Mouse (Mus musculus) limb, embryonic 12.5 days (tissue): ENCODE measurements at regions not wholly inside any gene's neighbourhood (a gene's known extent, or its start where the extent isn't known, plus 50 kb on each side); places are given as distances from the start of the nearest gene placed in this dataset.

Experiments used
- ATAC-seq: fragments of 200-750 bp; cut with Nextera tagmentation; 2 replicates; pipeline ENCODE4 v1.8.0; 2017; ENCODE audit warnings: low read depth, moderate TSS enrichment; ENCODE audit not compliant: insufficient number of reproducible peaks, insufficient read depth, low FRiP score, low TSS enrichment
- H3K27ac ChIP-seq: fragments of 300-500 bp; sonication (generic); 2 replicates; pipeline ENCODE4 v1.5.1; 2016; ENCODE audit warnings: mild to moderate bottlenecking, moderate library complexity
- H3K27me3 ChIP-seq: fragments of 300-500 bp; sonication (generic); 2 replicates; pipeline ENCODE4 v1.6.1; 2016; ENCODE audit warnings: mild to moderate bottlenecking, moderate library complexity
- H3K36me3 ChIP-seq: fragments of 300-500 bp; sonication (generic); 2 replicates; pipeline ENCODE4 v1.6.1; 2016; ENCODE audit warnings: mild to moderate bottlenecking, moderate library complexity
- H3K4me1 ChIP-seq: fragments of 300-500 bp; sonication (generic); replicated peaks from 2 replicates; pipeline ENCODE4 v1.6.1; 2016
- H3K4me2 ChIP-seq: fragments of 300-500 bp; sonication (generic); 2 replicates; pipeline ENCODE4 v1.6.1; 2016; ENCODE audit warnings: mild to moderate bottlenecking, moderate library complexity
- H3K4me3 ChIP-seq: fragments of 300-500 bp; sonication (generic); replicated peaks from 2 replicates; pipeline ENCODE4 v1.5.1; 2016; ENCODE audit warnings: mild to moderate bottlenecking
- H3K9ac ChIP-seq: fragments of 300-500 bp; sonication (generic); replicated peaks from 2 replicates; pipeline ENCODE4 v1.6.1; 2016; ENCODE audit warnings: mild to moderate bottlenecking, moderate library complexity
- H3K9me3 ChIP-seq: fragments of 300-500 bp; sonication (generic); 2 replicates; pipeline ENCODE4 v1.6.1; 2016; ENCODE audit warnings: mild to moderate bottlenecking, moderate library complexity
- WGBS: fragments of 180-500 bp; shearing (Covaris S2); methylation state at CpG from one replicate; pipeline ENCODE4 v1.1.7; 2016; 5-methylcytosine and 5-hydroxymethylcytosine counted together

GRCm38 (mm10) chr13:50965678-50966077, 135.0 kb upstream of the Spin1 start:
- no peaks in the 10 kb centered on the region for H3K36me3 ChIP-seq
- 72% methylated on average over 4 of the region's 4 CpGs for WGBS
- ATAC-seq: no peak
- H3K4me3 ChIP-seq: no peak overlapping the region
- H3K4me2 ChIP-seq: no peak overlapping the region
- 0 out of 2 replicates have a peak, but pooled peaks cover 6% of the 10 kb centered on the region for H3K4me1 ChIP-seq
- H3K9ac ChIP-seq: no peak overlapping the region
- H3K27ac ChIP-seq: no peak overlapping the region
- H3K9me3 ChIP-seq: no peaks in the 10 kb centered on the region
- no peaks in the 10 kb centered on the region for H3K27me3 ChIP-seq

GRCm38 (mm10) chr13:50966826-50967225, 133.9 kb upstream of the Spin1 start:
- WGBS: 67% methylated on average over 2 of the region's 2 CpGs
- ATAC-seq: no peak
- H3K9me3 ChIP-seq: no peaks in the 10 kb centered on the region
- H3K27me3 ChIP-seq: no peaks in the 10 kb centered on the region
- H3K27ac ChIP-seq: no peak overlapping the region
- H3K4me3 ChIP-seq: no peak overlapping the region
- no peak overlapping the region for H3K9ac ChIP-seq
- H3K36me3 ChIP-seq: no peaks in the 10 kb centered on the region
- H3K4me2 ChIP-seq: no peak overlapping the region
- H3K4me1 ChIP-seq: 0 out of 2 replicates have a peak, but pooled peaks cover 6% of the 10 kb centered on the region

DNA sequence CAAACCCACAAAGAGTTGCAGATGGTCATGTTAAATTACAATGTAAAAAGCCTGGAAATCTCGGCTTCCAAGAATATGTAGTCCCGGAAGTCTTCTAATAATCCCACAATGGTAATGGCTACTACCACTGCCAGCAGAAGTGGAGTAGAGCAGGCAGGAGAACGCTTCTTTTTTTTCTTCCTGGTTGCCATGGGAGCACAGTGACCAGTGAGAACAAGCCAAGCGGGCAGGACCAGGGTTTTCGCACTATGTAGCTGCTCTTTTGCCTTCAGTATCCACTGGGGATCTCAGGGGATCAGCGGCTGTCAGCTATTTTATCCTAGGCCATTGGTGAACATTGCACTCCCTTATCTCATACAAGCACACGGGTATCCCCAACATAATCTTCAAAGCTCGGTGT, 127.3 kb upstream of the Spin1 start:
- 77% methylated on average over 8 of the region's 8 CpGs for WGBS
- Histone ChIP-seq H3K4me1 (peaks cover 14% of the 10 kb centered on the region), H3K4me2 (no peak overlapping the region), H3K4me3 (no peak overlapping the region), H3K27me3 (no peaks in the 10 kb centered on the region), H3K27ac (no peak overlapping the region), H3K36me3 (no peaks in the 10 kb centered on the region), H3K9me3 (no peaks in the 10 kb centered on the region), H3K9ac (no peak overlapping the region)
- no peak for ATAC-seq

DNA sequence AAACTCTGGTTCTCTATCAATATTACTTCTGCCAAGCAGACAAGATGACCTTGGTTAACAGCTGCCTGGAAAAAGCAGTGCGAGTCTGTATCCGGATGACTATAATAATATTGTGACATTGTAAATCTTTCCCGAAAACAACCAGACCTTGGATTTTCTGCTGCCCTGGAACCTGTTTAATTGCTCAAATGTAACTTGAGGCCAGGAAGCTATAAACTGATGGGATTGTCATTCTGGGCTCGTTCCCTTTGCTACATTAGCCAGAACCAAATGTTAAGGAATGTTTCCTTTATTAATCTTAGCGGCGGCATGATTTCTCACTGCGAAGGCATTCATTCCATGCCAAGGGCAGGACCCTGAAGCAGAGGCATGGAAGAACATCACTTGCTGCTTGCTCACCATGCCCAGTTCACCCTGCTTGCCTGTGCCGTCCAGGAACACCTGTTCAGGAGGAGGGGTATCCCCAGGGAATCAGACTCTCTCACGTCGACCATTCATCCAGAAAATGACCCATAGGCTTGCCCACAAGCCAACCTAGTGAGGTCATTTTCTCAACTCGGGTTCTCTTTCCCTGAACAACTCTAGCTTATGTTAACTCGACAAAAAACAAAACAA, 125.3 kb upstream of the Spin1 start:
- peaks cover 14% of the 10 kb centered on the region for H3K4me1 ChIP-seq
- ATAC-seq: no peak
- H3K4me3 ChIP-seq: no peak overlapping the region
- no peak overlapping the region for H3K9ac ChIP-seq
- H3K9me3 ChIP-seq: no peaks in the 10 kb centered on the region
- no peaks in the 10 kb centered on the region for H3K36me3 ChIP-seq
- H3K27me3 ChIP-seq: no peaks in the 10 kb centered on the region
- 0 out of 2 replicates have a peak overlapping the region, but pooled peaks have one; percentile 0 for H3K27ac ChIP-seq
- 31% methylated on average over 12 of the region's 12 CpGs for WGBS
- H3K4me2 ChIP-seq: peak overlapping the region; percentile 24; the same call in 1 of the 2 replicates

DNA sequence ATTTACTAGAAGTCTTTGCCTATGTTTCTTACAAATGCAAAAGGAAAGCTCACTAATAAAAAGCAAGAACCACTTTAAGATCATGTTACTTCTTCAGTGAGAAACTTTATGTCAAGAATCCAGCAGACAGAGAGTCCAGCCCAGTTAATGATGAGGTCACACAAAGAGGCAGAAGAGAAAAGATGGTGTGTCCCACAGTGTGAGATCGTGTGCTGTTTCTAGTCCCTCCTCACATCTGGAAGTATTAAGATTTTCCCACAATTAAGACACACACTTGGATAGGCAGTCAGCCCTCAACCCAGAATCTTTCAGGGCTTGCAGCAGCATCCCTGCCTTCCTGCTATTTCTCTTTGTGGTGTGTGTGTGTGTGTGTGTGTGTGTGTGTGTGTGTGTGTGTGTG, 118.7 kb upstream of the Spin1 start:
- Histone ChIP-seq H3K27me3 (no peaks in the 10 kb centered on the region), H3K4me1 (peaks cover 13% of the 10 kb centered on the region), H3K4me2 (no peak overlapping the region), H3K9ac (no peak overlapping the region), H3K4me3 (no peak overlapping the region), H3K36me3 (no peaks in the 10 kb centered on the region), H3K9me3 (0 out of 2 replicates have a peak, but pooled peaks cover 4% of the 10 kb centered on the region), H3K27ac (peak overlapping the region; percentile 50)
- 40% methylated on average over 1 of the region's 1 CpGs for WGBS
- no peak for ATAC-seq

- no peak for ATAC-seq
- WGBS: 75% methylated on average over 10 of the region's 10 CpGs
Measured at GRCm38 (mm10) chr13:50982990-50983389, 117.7 kb upstream of the Spin1 start.

GRCm38 (mm10) chr13:50991726-50992432, 108.8 kb upstream of the Spin1 start:
- H3K4me1 ChIP-seq: peaks cover 17% of the 10 kb centered on the region
- H3K4me2 ChIP-seq: no peak overlapping the region
- no peak overlapping the region for H3K4me3 ChIP-seq
- peak; percentile 71 for ATAC-seq
- no peaks in the 10 kb centered on the region for H3K36me3 ChIP-seq
- 0 out of 2 replicates have a peak, but pooled peaks cover 4% of the 10 kb centered on the region for H3K9me3 ChIP-seq
- peak overlapping the region; percentile 82 for H3K27ac ChIP-seq
- H3K27me3 ChIP-seq: no peaks in the 10 kb centered on the region
- WGBS: 39% methylated on average over 9 of the region's 9 CpGs
- H3K9ac ChIP-seq: no peak overlapping the region

More at GRCm38 (mm10) chr13:50982990-50983389, 117.7 kb upstream of the Spin1 start:
- no peak overlapping the region for H3K27ac ChIP-seq
- no peak overlapping the region for H3K9ac ChIP-seq
- no peaks in the 10 kb centered on the region for H3K36me3 ChIP-seq
- no peaks in the 10 kb centered on the region for H3K27me3 ChIP-seq
- 0 out of 2 replicates have a peak, but pooled peaks cover 4% of the 10 kb centered on the region for H3K9me3 ChIP-seq
- H3K4me2 ChIP-seq: no peak overlapping the region
- H3K4me1 ChIP-seq: peaks cover 13% of the 10 kb centered on the region
- no peak overlapping the region for H3K4me3 ChIP-seq

- H3K27me3 ChIP-seq: no peaks in the 10 kb centered on the region
- H3K9ac ChIP-seq: no peak overlapping the region
- H3K27ac ChIP-seq: no peak overlapping the region
- H3K36me3 ChIP-seq: no peaks in the 10 kb centered on the region
- H3K4me2 ChIP-seq: no peak overlapping the region
- no peak for ATAC-seq
- no peaks in the 10 kb centered on the region for H3K4me1 ChIP-seq
- 78% methylated on average over 4 of the region's 4 CpGs for WGBS
- H3K9me3 ChIP-seq: peaks cover 6% of the 10 kb centered on the region; the same call in 1 of the 2 replicates
- no peak overlapping the region for H3K4me3 ChIP-seq
Measured at GRCm38 (mm10) chr13:50999738-51000137, 100.9 kb upstream of the Spin1 start.

- H3K27ac ChIP-seq: no peak overlapping the region
- H3K4me2 ChIP-seq: no peak overlapping the region
- ATAC-seq: no peak
- H3K27me3 ChIP-seq: no peaks in the 10 kb centered on the region
- WGBS: 81% methylated on average over 3 of the region's 3 CpGs
- no peak overlapping the region for H3K4me3 ChIP-seq
- H3K9ac ChIP-seq: no peak overlapping the region
- H3K9me3 ChIP-seq: peaks cover 6% of the 10 kb centered on the region; the same call in 1 of the 2 replicates
- H3K4me1 ChIP-seq: no peaks in the 10 kb centered on the region
- no peaks in the 10 kb centered on the region for H3K36me3 ChIP-seq
Measured at GRCm38 (mm10) chr13:51004827-51005226, 95.9 kb upstream of the Spin1 start.

- H3K36me3 ChIP-seq: no peaks in the 10 kb centered on the region
- H3K4me2 ChIP-seq: no peak overlapping the region
- no peak overlapping the region for H3K4me3 ChIP-seq
- WGBS: 88% methylated on average over 7 of the region's 7 CpGs
- no peak overlapping the region for H3K27ac ChIP-seq
- H3K4me1 ChIP-seq: no peaks in the 10 kb centered on the region; the same call in 1 of the 2 replicates
- ATAC-seq: no peak
- H3K9ac ChIP-seq: no peak overlapping the region
- H3K27me3 ChIP-seq: no peaks in the 10 kb centered on the region
- no peaks in the 10 kb centered on the region for H3K9me3 ChIP-seq
Measured at GRCm38 (mm10) chr13:51010736-51011135, 89.9 kb upstream of the Spin1 start.

DNA sequence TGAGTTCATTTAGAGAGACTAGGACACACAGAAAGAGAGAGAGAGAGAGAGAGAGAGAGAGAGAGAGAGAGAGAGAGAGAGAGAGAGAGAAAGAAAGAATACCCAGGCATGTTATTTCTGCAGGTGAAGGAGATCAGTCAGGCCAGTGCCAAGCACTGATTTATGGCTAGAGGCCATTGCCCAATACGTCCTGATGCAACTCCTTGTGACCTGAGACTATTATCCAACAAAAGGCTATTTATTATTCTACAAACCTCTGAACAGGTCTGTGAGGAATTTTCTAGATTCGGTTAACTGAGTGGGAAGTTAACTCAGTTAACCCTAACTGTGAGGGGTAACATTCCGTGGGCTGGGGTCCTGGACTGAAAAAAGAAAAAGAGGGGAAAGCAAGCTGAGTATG, 84.5 kb upstream of the Spin1 start:
- H3K9me3 ChIP-seq: no peaks in the 10 kb centered on the region
- WGBS: 62% methylated on average over 3 of the region's 3 CpGs
- no peak overlapping the region for H3K4me3 ChIP-seq
- peaks cover 20% of the 10 kb centered on the region for H3K4me1 ChIP-seq
- no peak overlapping the region for H3K9ac ChIP-seq
- H3K27ac ChIP-seq: no peak overlapping the region
- H3K4me2 ChIP-seq: no peak overlapping the region
- H3K27me3 ChIP-seq: no peaks in the 10 kb centered on the region
- no peaks in the 10 kb centered on the region for H3K36me3 ChIP-seq
- no peak for ATAC-seq
